Mouse (Mus musculus): ENCODE measurements at regions not wholly inside any gene's neighbourhood (a gene's known extent, or its start where the extent isn't known, plus 50 kb on each side); places are given as distances from the start of the nearest gene placed in this dataset.

GRCm38 (mm10) chr6:101674846-101675245 lies 297.1 kb upstream of the Pdzrn3 start:
- TF ChIP-seq POLR2A (IDR thresholded peaks at IDR 0.05; ENCODE audit: insufficient read depth, low read depth, low read length) (no peak), CTCF (IDR thresholded peaks at IDR 0.05) (no peak), EP300 (IDR thresholded peaks at IDR 0.05; ENCODE audit: insufficient read depth, low read depth, low read length) (no peak)
